Mouse (Mus musculus): ENCODE results near the gene Cercam. TPM values are rescaled to one million over a fixed set of nuclear protein-coding genes. Genes with fewer than 3 reads are reported as not detected.

Gene Cercam
- polyA plus RNA-seq (2012; rRNA removed), result 14.2 and 20.2 TPM in 2 replicates

GRCm38 (mm10) chr2:29868949-29869645 lies at the start of gene Cercam:
Gene Cercam, plus strand, starts transcription at chr2:29869164.

GRCm38 (mm10) chr2:29820025-29820817 lies 48.7 kb upstream of the Cercam start, which contains the start of gene Urm1:
Gene Urm1, plus strand, starts transcription at chr2:29820075.

GRCm38 (mm10) chr2:29889066-29889944 lies 20.3 kb downstream of the Cercam start, which contains the start of gene Odf2:
Gene Odf2, plus strand, starts transcription at chr2:29889221.

Other genes starting within 250 kb of the Cercam start
- 37.2 and 39.9 TPM in 2 replicates for gene Rapgef1, start 249.4 kb upstream of the Cercam start, polyA plus RNA-seq (2012; rRNA removed)
- 2.0 and 2.2 TPM in 2 replicates for gene Gm13420, start 117.5 kb upstream of the Cercam start, polyA plus RNA-seq (2012; rRNA removed)
- not detected in 2 replicates for gene Gm13547, start 109.9 kb upstream of the Cercam start, polyA plus RNA-seq (2012; rRNA removed)
- gene Coq4, start 81.7 kb upstream of the Cercam start, polyA plus RNA-seq (2012; rRNA removed), result 76.0 and 104 TPM in 2 replicates
- gene Trub2, start 80.7 kb upstream of the Cercam start, polyA plus RNA-seq (2012; rRNA removed), result 17.1 and 19.1 TPM in 2 replicates
- 70.7 and 72.0 TPM in 2 replicates for gene Slc27a4, start 66.5 kb upstream of the Cercam start, polyA plus RNA-seq (2012; rRNA removed)
- gene Urm1, start 49.1 kb upstream of the Cercam start, polyA plus RNA-seq (2012; rRNA removed), result 42.3 and 43.9 TPM in 2 replicates
- gene Odf2, start 20.1 kb downstream of the Cercam start, polyA plus RNA-seq (2012; rRNA removed), result 16.4 and 21.7 TPM in 2 replicates
- gene Gle1, start 66.3 kb downstream of the Cercam start, polyA plus RNA-seq (2012; rRNA removed), result 8.3 and 9.2 TPM in 2 replicates
- gene Sptan1, start 96.4 kb downstream of the Cercam start, polyA plus RNA-seq (2012; rRNA removed), result 160 and 186 TPM in 2 replicates
- 18.5 and 22.8 TPM in 2 replicates for gene Wdr34, start 179.7 kb downstream of the Cercam start, polyA plus RNA-seq (2012; rRNA removed)
- gene Set, start 188.2 kb downstream of the Cercam start, polyA plus RNA-seq (2012; rRNA removed), result 46.7 and 50.3 TPM in 2 replicates
- gene Pkn3, start 208.5 kb downstream of the Cercam start, polyA plus RNA-seq (2012; rRNA removed), result 14.7 and 16.2 TPM in 2 replicates
- 85.4 and 112 TPM in 2 replicates for gene Zdhhc12, start 224.5 kb downstream of the Cercam start, polyA plus RNA-seq (2012; rRNA removed)